Mouse (Mus musculus) lung, embryonic 14.5 days (tissue): ENCODE measurements around the gene Nfyc. TPM values are rescaled to one million over a fixed set of nuclear protein-coding genes. Genes with fewer than 3 reads are reported as not detected.
A peak's percentile ranks its signal among the peaks of the same experiment; 100 is the strongest.

ENCODE experiments used
- ATAC-seq: fragments of 200-750 bp; cut with Nextera tagmentation; 2 replicates; pipeline ENCODE4 v1.8.0; 2017; ENCODE audit warnings: mild to moderate bottlenecking, moderate TSS enrichment, moderate library complexity; ENCODE audit not compliant: insufficient read depth
- DNase-seq: peaks from one replicate; pipeline ENCODE4 v3.0.0-alpha.2; 2015
- H3K27ac ChIP-seq: fragments of 300-500 bp; sonication (generic); 2 replicates; pipeline ENCODE4 v1.5.1; 2014; ENCODE audit warnings: low read depth, mild to moderate bottlenecking, moderate library complexity
- H3K27me3 ChIP-seq: fragments of 300-500 bp; sonication (generic); 2 replicates; pipeline ENCODE4 v1.6.1; 2014; ENCODE audit warnings: low read length, control low read depth; ENCODE audit not compliant: insufficient read depth
- H3K36me3 ChIP-seq: fragments of 300-500 bp; sonication (generic); 2 replicates; pipeline ENCODE4 v1.6.1; 2014; ENCODE audit warnings: control low read depth; ENCODE audit not compliant: insufficient read depth
- H3K4me1 ChIP-seq: fragments of 300-500 bp; sonication (generic); 2 replicates; pipeline ENCODE4 v1.6.1; 2014; ENCODE audit warnings: antibody characterized with exemption, control low read depth; ENCODE audit not compliant: insufficient read depth
- H3K4me2 ChIP-seq: fragments of 300-500 bp; sonication (generic); 2 replicates; pipeline ENCODE4 v1.6.1; 2014; ENCODE audit warnings: mild to moderate bottlenecking
- H3K4me3 ChIP-seq: fragments of 300-500 bp; sonication (generic); 2 replicates; pipeline ENCODE4 v1.5.1; 2014; ENCODE audit warnings: low read depth, low read length
- H3K9ac ChIP-seq: fragments of 300-500 bp; sonication (generic); 2 replicates; pipeline ENCODE4 v1.6.1; 2014
- H3K9me3 ChIP-seq: fragments of 300-500 bp; sonication (generic); 2 replicates; pipeline ENCODE4 v1.6.1; 2016; ENCODE audit warnings: low read depth, low read length, control low read depth
- CTCF ChIP-seq: IDR thresholded peaks from 2 replicates; pipeline ENCODE4 v1.5.1; 2016; ENCODE audit warnings: antibody characterized with exemption, low read depth
- WGBS: fragments of 180-500 bp; shearing (Covaris S2); extraction: QIAGEN DNeasy Blood & Tissue Kit; methylation state at CpG from one replicate; pipeline ENCODE4 v1.1.7; 2014; 5-methylcytosine and 5-hydroxymethylcytosine counted together
- polyA plus RNA-seq: library from polyadenylated mRNA; unstranded; fragments of >200 nt; fragmentation: Nextera tagmentation; extraction: Ambion mirVana; gene quantifications from 2 replicates; pipeline ENCODE4 v1.2.1, GENCODE M21; 2014

Nfyc gene
- polyA plus RNA-seq, 1 experiment from 2014 or later: 114 TPM

GRCm38 (mm10) chr4:120825577-120826326, 5.6 kb downstream of the Nfyc start:
- H3K4me1 ChIP-seq: peaks cover 8% of the 10 kb centered on the region; the same call in 1 of the 2 replicates
- H3K27ac ChIP-seq: peak overlapping the region; percentile 100
- H3K9me3 ChIP-seq: no peaks in the 10 kb centered on the region
- TF ChIP-seq CTCF: no peak
- no peaks in the 10 kb centered on the region for H3K27me3 ChIP-seq
- DNase-seq (peak; percentile 100), ATAC-seq (peak; percentile 97)
- H3K4me2 ChIP-seq: peak overlapping the region; percentile 88
- peak overlapping the region; percentile 99 for H3K9ac ChIP-seq
- H3K4me3 ChIP-seq: peak overlapping the region; percentile 77
- under 1% methylated on average over 42 of the region's 55 CpGs for WGBS
- no peaks in the 10 kb centered on the region for H3K36me3 ChIP-seq

- TF ChIP-seq CTCF: no peak
- peak overlapping the region; percentile 77 for H3K4me3 ChIP-seq
- no peaks in the 10 kb centered on the region for H3K27me3 ChIP-seq
- H3K4me2 ChIP-seq: peak overlapping the region; percentile 88
- no peaks in the 10 kb centered on the region for H3K36me3 ChIP-seq
- under 1% methylated on average over 53 of the region's 53 CpGs for WGBS
- peak overlapping the region; percentile 100 for H3K27ac ChIP-seq
- DNase-seq: peak; percentile 97
- H3K9me3 ChIP-seq: no peaks in the 10 kb centered on the region
- peaks cover 8% of the 10 kb centered on the region; the same call in 1 of the 2 replicates for H3K4me1 ChIP-seq
- H3K9ac ChIP-seq: peak overlapping the region; percentile 99
- peak; percentile 97 for ATAC-seq
Measured at GRCm38 (mm10) chr4:120825100-120825553, 6.2 kb downstream of the Nfyc start.

- ATAC-seq (no peak), DNase-seq (no peak)
- Histone ChIP-seq H3K9ac (no peak overlapping the region), H3K4me3 (no peak overlapping the region), H3K4me2 (no peak overlapping the region), H3K27ac (no peak overlapping the region), H3K36me3 (no peaks in the 10 kb centered on the region), H3K27me3 (no peaks in the 10 kb centered on the region), H3K9me3 (no peaks in the 10 kb centered on the region), H3K4me1 (peaks cover 22% of the 10 kb centered on the region)
- TF ChIP-seq CTCF: no peak
- WGBS: 94% methylated on average over 2 of the region's 2 CpGs
Measured at GRCm38 (mm10) chr4:120822191-120822911, 9.0 kb downstream of the Nfyc start.

- 89% methylated on average over 2 of the region's 2 CpGs for WGBS
- Histone ChIP-seq H3K9me3 (no peaks in the 10 kb centered on the region), H3K4me2 (no peak overlapping the region), H3K4me3 (no peak overlapping the region), H3K36me3 (no peaks in the 10 kb centered on the region), H3K27ac (no peak overlapping the region), H3K9ac (no peak overlapping the region), H3K27me3 (no peaks in the 10 kb centered on the region), H3K4me1 (peaks cover 31% of the 10 kb centered on the region)
- no peak for ATAC-seq
- no peak for DNase-seq
- TF ChIP-seq CTCF: no peak
Measured at GRCm38 (mm10) chr4:120819871-120820270, 11.5 kb downstream of the Nfyc start.

- Histone ChIP-seq H3K36me3 (no peaks in the 10 kb centered on the region), H3K4me1 (peaks cover 28% of the 10 kb centered on the region), H3K27ac (peak overlapping the region; percentile 88; the same call in 1 of the 2 replicates), H3K27me3 (no peaks in the 10 kb centered on the region), H3K4me3 (no peak overlapping the region), H3K9me3 (no peaks in the 10 kb centered on the region), H3K4me2 (no peak overlapping the region), H3K9ac (no peak overlapping the region)
- ATAC-seq: no peak
- TF ChIP-seq CTCF: no peak
- 15% methylated on average over 1 of the region's 1 CpGs for WGBS
- no peak for DNase-seq
Measured at GRCm38 (mm10) chr4:120819296-120819695, 12.1 kb downstream of the Nfyc start.

GRCm38 (mm10) chr4:120817951-120818350, 13.4 kb downstream of the Nfyc start:
- Histone ChIP-seq H3K27ac (peak overlapping the region; percentile 88), H3K9ac (no peak overlapping the region), H3K4me2 (peak overlapping the region; percentile 69), H3K4me1 (peaks cover 28% of the 10 kb centered on the region), H3K27me3 (no peaks in the 10 kb centered on the region), H3K4me3 (no peak overlapping the region), H3K36me3 (no peaks in the 10 kb centered on the region), H3K9me3 (no peaks in the 10 kb centered on the region)
- DNase-seq: peak; percentile 38
- no peak for TF ChIP-seq CTCF
- WGBS: 33% methylated on average over 2 of the region's 2 CpGs
- no peak for ATAC-seq
